Mouse (Mus musculus): Measurements from ENCODE around the gene Zp2. TPM values are rescaled to one million over a fixed set of nuclear protein-coding genes. Genes with fewer than 3 reads are reported as not detected.

Zp2 gene
- total and polyA plus RNA-seq, 3 experiments, result not detected

- no peaks in the 10 kb centered on the region for H3K27me3 ChIP-seq (ENCODE audit: control insufficient read depth in 1 of 2, insufficient read depth in 2 of 2, low read length in 2 of 2)
- no peaks in the 10 kb centered on the region for H3K4me1 ChIP-seq (ENCODE audit: control insufficient read depth in 1 of 2, insufficient read depth in 2 of 2, low read length in 2 of 2)
- no peak overlapping the region for H3K4me3 ChIP-seq (ENCODE audit: control insufficient read depth in 1 of 2, insufficient read depth in 1 of 2, low read depth in 2 of 2, low read length in 2 of 2)
- H3K79me2 ChIP-seq (ENCODE audit: control insufficient read depth, insufficient read depth, low read length, poor library complexity), result no peaks in the 10 kb centered on the region
- TF ChIP-seq SMC3 (IDR thresholded peaks at IDR 0.05; ENCODE audit: low read depth, low read length), result no peak
- no peak for TF ChIP-seq NELFE (IDR thresholded peaks at IDR 0.05; ENCODE audit: low read depth, low read length)
- TF ChIP-seq SIN3A (IDR thresholded peaks at IDR 0.05; ENCODE audit: low read length), result no peak
- no peak for TF ChIP-seq BHLHE40 (IDR thresholded peaks at IDR 0.05; ENCODE audit: borderline replicate concordance, low read depth, low read length)
- no peak for TF ChIP-seq RAD21 (IDR thresholded peaks at IDR 0.05; ENCODE audit: low read depth, low read length)
- no peak for TF ChIP-seq MAX (IDR thresholded peaks at IDR 0.05; ENCODE audit: low read length)
- no peak for TF ChIP-seq UBTF (IDR thresholded peaks at IDR 0.05; ENCODE audit: borderline replicate concordance, insufficient read depth, low read depth, low read length)
- no peak for TF ChIP-seq USF1 (IDR thresholded peaks at IDR 0.05; ENCODE audit: low read depth, low read length)
- no peak for TF ChIP-seq GATA1 (IDR thresholded peaks at IDR 0.05; ENCODE audit: low read depth, low read length)
- TF ChIP-seq GABPA (IDR thresholded peaks at IDR 0.05; ENCODE audit: low read depth, low read length), result no peak
- no peak for TF ChIP-seq ZKSCAN1 (IDR thresholded peaks at IDR 0.05; ENCODE audit: low read depth, low read length)
- no peak for TF ChIP-seq TBP (IDR thresholded peaks at IDR 0.05; ENCODE audit: low read depth, low read length)
- no peak for TF ChIP-seq HCFC1 (IDR thresholded peaks at IDR 0.05; ENCODE audit: low read depth, low read length)
- TF ChIP-seq ZMIZ1 (IDR thresholded peaks at IDR 0.05; ENCODE audit: low read depth, low read length), result no peak
- TF ChIP-seq KAT2A (conservative IDR thresholded peaks at IDR 0.05; ENCODE audit: low read depth, low read length), result no peak
- TF ChIP-seq TAL1 (IDR thresholded peaks at IDR 0.05; ENCODE audit: low read length), result no peak
- no peak for TF ChIP-seq TCF12 (IDR thresholded peaks at IDR 0.05; ENCODE audit: low read depth, low read length)
- no peak for TF ChIP-seq POLR2AphosphoS2 (IDR thresholded peaks at IDR 0.05; ENCODE audit: low read length)
- TF ChIP-seq POLR2A (IDR thresholded peaks at IDR 0.05; ENCODE audit: control insufficient read depth in 1 of 2, insufficient read depth in 1 of 2, low read depth in 1 of 2, low read length in 2 of 2, poor library complexity in 1 of 2), result no peak
- TF ChIP-seq CHD1 (IDR thresholded peaks at IDR 0.05; ENCODE audit: low read depth, low read length), result no peak
- no peak overlapping the region for H3K9ac ChIP-seq (ENCODE audit: control insufficient read depth, low read depth, low read length, poor library complexity, severe bottlenecking)
- no peak overlapping the region for H3K27ac ChIP-seq (ENCODE audit: control insufficient read depth, low read depth, low read length)
- H3K36me3 ChIP-seq (ENCODE audit: control insufficient read depth in 1 of 2, insufficient read depth in 2 of 2, low read length in 2 of 2), result no peaks in the 10 kb centered on the region
- DNase-seq (ENCODE audit: low read depth, low spot score), result no peak
- no peaks in the 10 kb centered on the region for H3K9me3 ChIP-seq (replicated peaks; ENCODE audit: insufficient read depth, low read length)
Measured at GRCm38 (mm10) chr7:120192207-120192606, 47.1 kb upstream of the Zp2 start.

GRCm38 (mm10) chr7:120190150-120190665, 45.1 kb upstream of the Zp2 start:
- Histone ChIP-seq H3K27me3 (ENCODE audit: control insufficient read depth in 1 of 2, insufficient read depth in 2 of 2, low read length in 2 of 2) (no peaks in the 10 kb centered on the region), H3K4me3 (ENCODE audit: control insufficient read depth in 1 of 2, insufficient read depth in 1 of 2, low read depth in 2 of 2, low read length in 2 of 2) (no peak overlapping the region), H3K79me2 (ENCODE audit: control insufficient read depth, insufficient read depth, low read length, poor library complexity) (no peaks in the 10 kb centered on the region), H3K9me3 (replicated peaks; ENCODE audit: insufficient read depth, low read length) (no peaks in the 10 kb centered on the region), H3K36me3 (ENCODE audit: control insufficient read depth in 1 of 2, insufficient read depth in 2 of 2, low read length in 2 of 2) (no peaks in the 10 kb centered on the region), H3K9ac (ENCODE audit: control insufficient read depth, low read depth, low read length, poor library complexity, severe bottlenecking) (no peak overlapping the region), H3K4me1 (ENCODE audit: control insufficient read depth in 1 of 2, insufficient read depth in 2 of 2, low read length in 2 of 2) (no peaks in the 10 kb centered on the region), H3K27ac (ENCODE audit: control insufficient read depth, low read depth, low read length) (no peak overlapping the region)
- TF ChIP-seq UBTF (IDR thresholded peaks at IDR 0.05; ENCODE audit: borderline replicate concordance, insufficient read depth, low read depth, low read length), result no peak
- TF ChIP-seq POLR2AphosphoS2 (IDR thresholded peaks at IDR 0.05; ENCODE audit: low read length), result no peak
- no peak for DNase-seq (ENCODE audit: low read depth, low spot score)

Measured in MEL (cell line).